Mouse (Mus musculus) megakaryocyte, embryonic 14.5 days (primary cell): ENCODE measurements around the gene Psmb8.

Experiments used
- FLI1 ChIP-seq: IDR thresholded peaks from 2 replicates; pipeline ENCODE4 v1.6.1; 2012; ENCODE audit warnings: low read length, inconsistent platforms, mixed read lengths
- GATA1 ChIP-seq: IDR thresholded peaks from 3 replicates; pipeline ENCODE4 v1.6.1; 2012; ENCODE audit warnings: mixed read lengths, low read length, inconsistent platforms, borderline replicate concordance

GRCm38 (mm10) chr17:34209680-34210079, 12.2 kb downstream of the Psmb8 start:
- TF ChIP-seq FLI1 = no peak
- no peak for TF ChIP-seq GATA1
